Mouse (Mus musculus): Measurements from ENCODE around the gene Frmd6. TPM values are rescaled to one million over a fixed set of nuclear protein-coding genes. Genes with fewer than 3 reads are reported as not detected.

Gene Frmd6
- polyA plus RNA-seq, 1 experiment: 15.2 TPM

Other genes with a start within 250 kb of the Frmd6 start
- 40.0 and 40.4 TPM in 2 replicates for gene Actr10, start 112.3 kb downstream of the Frmd6 start, polyA plus RNA-seq (2012; rRNA removed)
- gene Psma3, start 149.1 kb downstream of the Frmd6 start, polyA plus RNA-seq (2012; rRNA removed): 33.9 and 37.0 TPM in 2 replicates
- 3.1 and 3.9 TPM in 2 replicates for gene Arid4a, start 190.5 kb downstream of the Frmd6 start, polyA plus RNA-seq (2012; rRNA removed)

All from gonadal fat pad, adult 2 months (tissue).